Mouse (Mus musculus) G1E (cell line): ENCODE measurements around the gene Pnpo.
A peak's percentile ranks its signal among the peaks of the same experiment; 100 is the strongest.

Experiments
- CTCF ChIP-seq: IDR thresholded peaks from 2 replicates; pipeline ENCODE4 v1.5.1; 2012; ENCODE audit warnings: low read depth, low read length, inconsistent platforms, mixed read lengths
- GATA1 ChIP-seq: IDR thresholded peaks from 2 replicates; pipeline ENCODE4 v1.6.1; 2012; ENCODE audit warnings: borderline replicate concordance, low read length, inconsistent platforms, mixed read lengths
- GATA2 ChIP-seq: IDR thresholded peaks from 2 replicates; pipeline ENCODE4 v1.6.1; 2012; ENCODE audit warnings: low read depth, low read length, inconsistent platforms, borderline replicate concordance
- POLR2AphosphoS5 ChIP-seq: IDR thresholded peaks from 2 replicates; pipeline ENCODE4 v1.6.1; 2012; ENCODE audit warnings: low read depth, low read length, inconsistent platforms; ENCODE audit not compliant: insufficient replicate concordance
- TAL1 ChIP-seq: conservative IDR thresholded peaks from 2 replicates; pipeline ENCODE4 v1.6.1; 2012; ENCODE audit warnings: low read depth, low read length, inconsistent platforms, mixed read lengths

- TF ChIP-seq CTCF = no peak
- TF ChIP-seq GATA1 = no peak
- TF ChIP-seq TAL1 = peak; percentile 88
- no peak for TF ChIP-seq POLR2AphosphoS5
- no peak for TF ChIP-seq GATA2
Observed at GRCm38 (mm10) chr11:96940578-96941465, 3.0 kb downstream of the Pnpo start.
